Mouse (Mus musculus) liver, postnatal 0 days (tissue): ENCODE measurements around the gene Ttc16.

ENCODE experiments used
- CTCF ChIP-seq: sonication (generic); IDR thresholded peaks from 2 replicates; pipeline ENCODE4 v1.5.1; 2016; ENCODE audit warnings: antibody characterized with exemption, low read depth
- EP300 ChIP-seq: IDR thresholded peaks from 2 replicates; pipeline ENCODE4 v1.6.1; 2016; ENCODE audit warnings: antibody characterized with exemption, low read depth, mild to moderate bottlenecking

DNA sequence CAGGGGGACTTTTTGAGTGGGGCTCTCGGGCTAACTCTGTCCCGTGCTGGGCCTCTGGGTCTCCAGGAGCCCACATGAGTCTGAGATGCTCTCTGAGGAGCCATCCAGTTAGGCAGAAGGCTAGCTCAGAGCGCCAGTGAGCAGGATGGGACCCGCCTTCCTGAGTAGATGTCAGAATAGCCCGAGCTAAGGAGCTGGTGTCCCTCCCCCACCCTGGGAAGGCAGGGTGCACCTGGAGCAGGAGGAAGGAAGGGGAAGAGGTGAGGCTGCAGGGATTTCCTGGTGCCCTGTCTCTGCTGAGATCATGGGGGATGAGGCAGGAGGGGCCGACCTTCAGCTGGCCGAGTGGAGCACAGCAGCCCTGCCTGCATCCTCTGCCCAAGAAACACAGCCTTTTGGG, 47.0 kb downstream of the Ttc16 start:
- TF ChIP-seq CTCF, result no peak
- TF ChIP-seq EP300, result no peak
